Mouse (Mus musculus) MN1 (cell line): Measurements from ENCODE around the gene Crygn.
A peak's percentile ranks its signal among the peaks of the same experiment; 100 is the strongest.

Experiments used
- DNase-seq: peaks from one replicate; pipeline ENCODE4 v3.0.0-alpha.2; 2016; ENCODE audit warnings: low spot score

The Crygn gene

GRCm38 (mm10) chr5:24709962-24710361 lies 47.8 kb downstream of the Crygn start:
- DNase-seq = peak; percentile 72

- no peak for DNase-seq
Observed at GRCm38 (mm10) chr5:24704615-24705014, 53.2 kb downstream of the Crygn start.

GRCm38 (mm10) chr5:24701271-24701670 lies 56.5 kb downstream of the Crygn start:
- no peak for DNase-seq
